Mouse (Mus musculus): Measurements from ENCODE around the gene Fat1.
A peak's percentile ranks its signal among the peaks of the same experiment; 100 is the strongest.

The Fat1 gene

GRCm38 (mm10) chr8:44962572-44963231 is 27.5 kb downstream of the Fat1 start:
- no peak for DNase-seq

GRCm38 (mm10) chr8:44967521-44968039 is 32.3 kb downstream of the Fat1 start:
- DNase-seq, result no peak

GRCm38 (mm10) chr8:44970093-44970492 is 34.8 kb downstream of the Fat1 start:
- no peak for DNase-seq

- no peak for DNase-seq
Observed at GRCm38 (mm10) chr8:44971346-44971745, 36.1 kb downstream of the Fat1 start.

- no peak for DNase-seq
Observed at GRCm38 (mm10) chr8:44971964-44972363, 36.7 kb downstream of the Fat1 start.

GRCm38 (mm10) chr8:44975113-44975512 is 39.9 kb downstream of the Fat1 start:
- DNase-seq, result no peak

GRCm38 (mm10) chr8:44975654-44976053 is 40.4 kb downstream of the Fat1 start:
- DNase-seq, result no peak

- DNase-seq, result no peak
Observed at GRCm38 (mm10) chr8:44978622-44979021, 43.4 kb downstream of the Fat1 start.

GRCm38 (mm10) chr8:44979245-44979644 is 44.0 kb downstream of the Fat1 start:
- DNase-seq, result no peak

- DNase-seq, result peak; percentile 45
Observed at GRCm38 (mm10) chr8:44980030-44980429, 44.8 kb downstream of the Fat1 start.

- DNase-seq, result peak; percentile 71
Observed at GRCm38 (mm10) chr8:44985326-44986288, 50.4 kb downstream of the Fat1 start.

GRCm38 (mm10) chr8:44991700-44992487 is 56.6 kb downstream of the Fat1 start:
- peak; percentile 62 for DNase-seq

- DNase-seq, result no peak
Observed at GRCm38 (mm10) chr8:44992664-44993063, 57.4 kb downstream of the Fat1 start.

- DNase-seq, result no peak
Observed at GRCm38 (mm10) chr8:44993376-44993775, 58.1 kb downstream of the Fat1 start.

GRCm38 (mm10) chr8:44996493-44996892 is 61.2 kb downstream of the Fat1 start:
- peak; percentile 44 for DNase-seq

GRCm38 (mm10) chr8:44997321-44997720 is 62.1 kb downstream of the Fat1 start:
- DNase-seq, result no peak

GRCm38 (mm10) chr8:44997829-44998228 is 62.6 kb downstream of the Fat1 start:
- no peak for DNase-seq

- DNase-seq, result no peak
Observed at GRCm38 (mm10) chr8:44998275-44998674, 63.0 kb downstream of the Fat1 start.

- DNase-seq, result peak; percentile 77
Observed at GRCm38 (mm10) chr8:44998681-44999277, 63.5 kb downstream of the Fat1 start.

- peak; percentile 78 for DNase-seq
Observed at GRCm38 (mm10) chr8:45001577-45002197, 66.4 kb downstream of the Fat1 start.

GRCm38 (mm10) chr8:45002686-45003085 is 67.4 kb downstream of the Fat1 start:
- DNase-seq, result no peak

GRCm38 (mm10) chr8:45004021-45004420 is 68.8 kb downstream of the Fat1 start:
- DNase-seq, result no peak

Measured in embryo, embryonic 11 days (tissue).